Mouse (Mus musculus) midbrain, embryonic 12.5 days (tissue): ENCODE results near the gene Mkln1. TPM values are rescaled to one million over a fixed set of nuclear protein-coding genes. Genes with fewer than 3 reads are reported as not detected.

Experiments
- ATAC-seq: fragments of 200-750 bp; cut with Nextera tagmentation; 2 replicates; pipeline ENCODE4 v1.8.0; 2017; ENCODE audit warnings: low read depth, moderate TSS enrichment, moderate library complexity; ENCODE audit not compliant: low FRiP score
- H3K27ac ChIP-seq: fragments of 300-500 bp; sonication (generic); replicated peaks from 2 replicates; pipeline ENCODE4 v1.5.1; 2016; ENCODE audit warnings: mild to moderate bottlenecking
- H3K27me3 ChIP-seq: fragments of 300-500 bp; sonication (generic); 2 replicates; pipeline ENCODE4 v1.6.1; 2016; ENCODE audit warnings: mild to moderate bottlenecking
- H3K36me3 ChIP-seq: fragments of 300-500 bp; sonication (generic); 2 replicates; pipeline ENCODE4 v1.6.1; 2016
- H3K4me1 ChIP-seq: fragments of 300-500 bp; sonication (generic); 2 replicates; pipeline ENCODE4 v1.6.1; 2016
- H3K4me2 ChIP-seq: fragments of 300-500 bp; sonication (generic); replicated peaks from 2 replicates; pipeline ENCODE4 v1.6.1; 2016; ENCODE audit warnings: mild to moderate bottlenecking, moderate library complexity
- H3K4me3 ChIP-seq: fragments of 300-500 bp; sonication (generic); 2 replicates; pipeline ENCODE4 v1.5.1; 2016; ENCODE audit warnings: mild to moderate bottlenecking
- H3K9ac ChIP-seq: fragments of 300-500 bp; sonication (generic); replicated peaks from 2 replicates; pipeline ENCODE4 v1.6.1; 2016; ENCODE audit warnings: mild to moderate bottlenecking, moderate library complexity
- H3K9me3 ChIP-seq: fragments of 300-500 bp; sonication (generic); 2 replicates; pipeline ENCODE4 v1.6.1; 2016; ENCODE audit warnings: mild to moderate bottlenecking
- WGBS: fragments of 180-500 bp; shearing (Covaris S2); methylation state at CpG from one replicate; pipeline ENCODE4 v1.1.7; 2016; 5-methylcytosine and 5-hydroxymethylcytosine counted together
- polyA plus RNA-seq: library from polyadenylated mRNA; unstranded; fragments of >200 nt; fragmentation: Nextera tagmentation; extraction: Ambion mirVana; gene quantifications from 2 replicates; pipeline ENCODE4 v1.2.1, GENCODE M21; 2016

The Mkln1 gene
- polyA plus RNA-seq, 1 experiment from 2014 or later: 208 TPM

DNA sequence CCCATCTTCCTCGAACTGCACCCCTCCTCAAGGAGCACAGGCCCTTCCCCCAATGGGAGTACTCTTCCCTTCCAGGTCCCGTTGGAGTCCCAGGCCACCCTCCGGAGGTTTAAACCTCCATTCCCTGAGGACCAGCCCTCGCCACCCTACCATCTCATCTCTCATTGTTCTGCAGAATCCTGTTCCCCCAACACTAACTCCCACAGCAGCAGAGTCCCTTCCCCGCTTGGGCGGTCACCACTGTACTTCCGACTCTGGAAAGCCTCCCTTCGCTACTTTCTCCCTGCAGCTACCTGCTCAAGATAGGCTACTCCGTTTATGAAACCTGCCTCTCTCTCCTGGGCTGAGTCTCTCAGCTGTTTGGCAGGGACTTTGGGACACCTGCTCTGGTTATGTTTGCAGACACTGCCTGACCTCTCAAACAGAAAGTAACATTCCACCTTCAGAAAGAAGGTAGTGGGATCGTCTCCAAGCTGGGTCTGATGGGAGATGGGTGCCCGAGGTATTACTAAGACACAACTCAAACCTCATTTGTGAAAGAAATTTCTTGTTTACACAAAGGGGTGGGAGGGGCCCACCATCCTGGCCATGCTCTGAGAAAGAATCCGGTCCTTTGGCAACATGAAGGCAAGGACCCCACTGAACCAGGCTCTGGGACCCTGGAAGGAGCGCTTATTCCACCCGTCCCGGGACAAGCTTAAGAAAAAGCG is 164.0 kb downstream of the Mkln1 start:
- no peak overlapping the region for H3K27ac ChIP-seq
- no peaks in the 10 kb centered on the region for H3K9me3 ChIP-seq
- ATAC-seq: no peak
- H3K4me2 ChIP-seq: peak overlapping the region; percentile 95
- peak overlapping the region; percentile 75 for H3K4me3 ChIP-seq
- H3K36me3 ChIP-seq: no peaks in the 10 kb centered on the region
- peaks cover 26% of the 10 kb centered on the region for H3K27me3 ChIP-seq
- peaks cover 50% of the 10 kb centered on the region for H3K4me1 ChIP-seq
- 4% methylated on average over 16 of the region's 16 CpGs for WGBS
- peak overlapping the region; percentile 77 for H3K9ac ChIP-seq

DNA sequence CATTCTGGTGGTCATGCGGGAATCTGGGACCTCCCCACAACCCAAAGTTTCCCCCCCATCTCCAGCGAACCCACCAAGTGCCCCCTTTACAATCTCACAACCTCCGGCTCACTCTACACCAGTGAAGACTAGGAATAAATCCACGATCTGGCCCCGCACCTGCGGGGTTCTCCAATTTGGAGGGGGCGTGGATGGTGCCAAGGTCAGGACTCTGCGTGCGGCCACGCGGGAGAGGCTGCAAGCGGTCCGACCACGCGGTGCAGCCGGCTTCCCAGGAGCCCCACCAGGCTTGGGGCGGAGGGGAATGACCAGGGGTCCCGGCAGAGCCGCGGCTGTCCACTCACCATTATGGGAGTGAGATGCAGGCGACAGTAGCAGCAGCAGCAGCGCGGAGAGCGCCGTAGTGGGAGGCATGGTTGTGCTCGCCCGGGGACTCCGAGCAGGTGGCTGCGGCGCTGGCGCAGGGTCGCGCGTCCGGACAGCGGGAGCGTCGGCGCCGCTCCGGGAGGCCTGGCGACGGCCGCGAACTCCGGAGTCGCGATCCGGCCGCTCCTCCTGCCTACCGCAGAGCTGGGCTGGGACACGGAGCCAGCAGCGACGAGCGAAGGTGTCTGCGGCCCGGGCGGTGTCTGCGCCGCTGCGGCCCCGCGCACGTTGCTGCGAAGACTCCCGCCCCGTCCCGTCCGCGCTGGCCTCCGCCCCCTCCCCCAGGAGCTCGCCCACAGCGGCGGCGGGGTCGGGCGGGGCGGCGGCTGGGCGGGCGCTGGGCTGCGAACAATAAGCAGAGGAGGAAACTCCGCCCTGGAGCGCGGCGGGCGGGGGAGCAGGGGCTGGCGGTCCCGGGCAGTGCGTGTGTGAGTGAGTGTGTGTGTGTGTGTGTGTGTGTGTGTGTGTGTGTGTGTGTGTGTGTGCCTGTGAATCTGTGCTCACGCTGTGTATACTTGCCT is 165.0 kb downstream of the Mkln1 start, which contains the start of gene Podxl:
Gene Podxl (minus strand): TSS at position 747 of the 947 bp plus-strand sequence.
- peak within 1 kb of the TSS; percentile 95 for H3K4me2 ChIP-seq
- peaks cover 35% of the 10 kb centered on the region for H3K27me3 ChIP-seq
- H3K27ac ChIP-seq: peak within 1 kb of the TSS; percentile 72
- peaks cover 58% of the 10 kb centered on the region for H3K4me1 ChIP-seq
- H3K4me3 ChIP-seq: peak within 1 kb of the TSS; percentile 75
- H3K9ac ChIP-seq: peak within 1 kb of the TSS; percentile 77
- under 1% methylated on average over 58 of the region's 91 CpGs for WGBS
- no peaks in the 10 kb centered on the region for H3K36me3 ChIP-seq
- peak; percentile 88 for ATAC-seq
- H3K9me3 ChIP-seq: no peaks in the 10 kb centered on the region

DNA sequence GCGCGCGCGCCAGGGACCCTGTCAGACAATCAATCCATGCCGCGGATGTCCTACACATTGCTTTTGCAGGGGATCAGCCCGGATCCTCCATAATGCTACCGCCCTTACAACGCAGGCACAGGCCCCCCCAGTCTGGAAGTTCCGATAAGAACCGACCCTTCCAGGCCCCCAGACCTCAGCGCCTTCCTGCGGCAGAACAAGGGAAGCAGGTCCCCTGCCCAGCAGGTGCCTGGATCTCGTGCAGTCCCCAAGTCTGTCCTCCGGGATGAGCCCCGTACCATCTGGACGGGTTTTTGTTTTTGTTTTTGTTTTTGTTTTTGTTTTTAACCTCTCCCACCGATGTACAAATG is 165.6 kb downstream of the Mkln1 start:
- peak overlapping the region; percentile 75 for H3K4me3 ChIP-seq
- peak overlapping the region; percentile 95 for H3K4me2 ChIP-seq
- H3K27me3 ChIP-seq: peaks cover 41% of the 10 kb centered on the region
- peak overlapping the region; percentile 72 for H3K27ac ChIP-seq
- ATAC-seq: peak; percentile 53; the same call in 1 of the 2 replicates
- peak overlapping the region; percentile 77 for H3K9ac ChIP-seq
- H3K9me3 ChIP-seq: no peaks in the 10 kb centered on the region
- H3K4me1 ChIP-seq: peaks cover 58% of the 10 kb centered on the region
- no peaks in the 10 kb centered on the region for H3K36me3 ChIP-seq
- WGBS: 0% methylated on average over 18 of the region's 18 CpGs

DNA sequence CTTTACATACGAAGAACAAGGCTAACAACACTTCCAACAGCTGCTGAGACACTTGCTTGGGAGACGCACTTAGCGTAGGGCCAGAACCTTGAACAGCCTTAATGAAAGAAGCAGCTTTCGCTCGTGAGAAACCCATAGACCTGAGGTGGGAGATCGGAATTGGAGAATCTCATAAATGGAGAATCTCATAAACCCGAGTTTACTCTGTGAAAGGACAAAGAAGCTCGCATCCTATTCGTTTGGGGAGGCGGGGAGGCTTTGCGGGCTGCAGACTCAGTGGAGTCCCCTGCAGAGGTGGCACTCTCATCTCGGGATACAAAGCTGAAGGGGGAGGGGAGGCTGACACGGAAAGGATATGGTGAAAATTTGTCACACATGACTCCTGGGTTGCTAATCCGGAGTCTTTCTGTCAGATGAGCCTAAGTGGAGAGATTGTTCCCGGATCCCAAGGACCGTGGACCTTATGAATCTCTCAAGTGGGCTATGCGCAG is 166.4 kb downstream of the Mkln1 start:
- H3K27me3 ChIP-seq: peaks cover 47% of the 10 kb centered on the region
- no peak overlapping the region for H3K9ac ChIP-seq
- 1% methylated on average over 17 of the region's 17 CpGs for WGBS
- 0 out of 2 replicates have a peak overlapping the region, but pooled peaks have one; percentile 30 for H3K27ac ChIP-seq
- H3K4me3 ChIP-seq: peak overlapping the region; percentile 75
- no peaks in the 10 kb centered on the region for H3K9me3 ChIP-seq
- peaks cover 53% of the 10 kb centered on the region for H3K4me1 ChIP-seq
- ATAC-seq: no peak
- peak overlapping the region; percentile 95 for H3K4me2 ChIP-seq
- H3K36me3 ChIP-seq: no peaks in the 10 kb centered on the region

Other genes with a start within 250 kb of the Mkln1 start
- 14.4 and 17.3 TPM in 2 replicates for gene Podxl, start 165.2 kb downstream of the Mkln1 start, polyA plus RNA-seq